Mouse (Mus musculus) inflammation-experienced regulatory T-cells (primary cell): ENCODE measurements around the gene Olfr1188. TPM values are rescaled to one million over a fixed set of nuclear protein-coding genes. Genes with fewer than 3 reads are reported as not detected.

Experiments used
- polyA plus RNA-seq, 2 experiments: library from polyadenylated mRNA; unstranded; fragments of 100-300 nt; shearing (Covaris generic); gene quantifications; one replicate each; pipeline ENCODE4 v1.2.1; 2017

The Olfr1188 gene
- under 1 TPM in 1 of 2 experiments, not detected in 1; 0.17 TPM for polyA plus RNA-seq

GRCm38 (mm10) chr2:88556635-88557034, at the start of gene Olfr1188:
Olfr1188 (plus strand) TSS chr2:88556935.

DNA sequence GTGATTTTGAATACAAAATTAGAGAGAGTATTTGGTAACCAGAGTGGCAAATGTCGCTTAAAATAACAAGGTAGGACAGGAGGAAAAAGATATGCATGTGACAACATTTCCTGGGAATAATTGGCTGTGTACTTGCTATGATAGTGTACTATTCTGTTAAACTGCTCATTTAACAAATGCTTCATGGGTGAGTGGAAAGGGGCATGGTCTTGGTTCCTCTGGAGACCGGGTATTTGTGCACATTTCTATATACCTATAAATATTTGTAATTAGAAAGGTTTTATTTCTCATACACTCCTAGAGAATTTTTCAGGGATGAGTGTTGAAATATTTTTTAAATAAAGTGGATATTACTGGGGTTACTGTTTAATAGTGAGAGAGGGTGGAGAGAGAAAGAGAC, 38.5 kb upstream of the Olfr1188 start, which contains the start of gene Olfr1186:
TSS of gene Olfr1186 (plus strand) at position 301 of the 400 bp plus-strand sequence.

DNA sequence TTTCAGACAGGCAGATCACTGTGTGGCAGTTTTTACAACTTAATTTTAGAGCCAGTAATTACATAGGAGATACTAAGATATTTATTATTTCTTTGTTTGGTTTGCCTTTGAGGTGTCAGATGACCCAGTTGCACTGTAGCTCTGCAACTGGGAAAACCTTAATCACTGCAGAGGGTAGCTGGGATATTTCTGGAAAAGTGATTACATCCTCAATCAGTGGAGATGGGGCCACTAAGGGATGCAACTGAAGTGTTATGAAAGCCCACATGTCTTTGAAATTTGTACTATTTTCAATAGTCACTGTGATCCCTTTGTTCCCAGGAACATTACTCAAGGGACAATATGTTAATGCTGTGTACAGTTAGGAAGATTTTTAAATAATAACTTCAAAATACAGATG, 29.4 kb downstream of the Olfr1188 start, which contains the start of gene Olfr1189:
TSS of gene Olfr1189 (plus strand) at position 301 of the 400 bp plus-strand sequence.

Other genes starting within 250 kb of the Olfr1188 start
- not detected for gene Olfr1174-ps, start 241.8 kb upstream of the Olfr1188 start, polyA plus RNA-seq
- gene Olfr1175-ps, start 229.7 kb upstream of the Olfr1188 start, polyA plus RNA-seq = under 1 TPM in 1 of 2 experiments, not detected in 1; 0.14 TPM
- under 1 TPM in 1 of 2 experiments, not detected in 1; 0.19 TPM for gene Olfr1176, start 220.2 kb upstream of the Olfr1188 start, polyA plus RNA-seq
- gene Olfr1177-ps, start 210.4 kb upstream of the Olfr1188 start, polyA plus RNA-seq = not detected
- under 1 TPM; 0.02 to 0.28 TPM for gene Olfr1178, start 169.9 kb upstream of the Olfr1188 start, polyA plus RNA-seq
- gene Olfr1179, start 150.5 kb upstream of the Olfr1188 start, polyA plus RNA-seq = not detected
- not detected for gene Olfr1180, start 137.8 kb upstream of the Olfr1188 start, polyA plus RNA-seq
- under 1 TPM in 1 of 2 experiments, not detected in 1; 0.16 TPM for gene Olfr1181, start 130.8 kb upstream of the Olfr1188 start, polyA plus RNA-seq
- gene Gm13757, start 107.8 kb upstream of the Olfr1188 start, polyA plus RNA-seq = under 1 TPM in 1 of 2 experiments, not detected in 1; 0.08 TPM
- gene Olfr1183, start 102.1 kb upstream of the Olfr1188 start, polyA plus RNA-seq = under 1 TPM in 1 of 2 experiments, not detected in 1; 0.35 TPM
- under 1 TPM in 1 of 2 experiments, not detected in 1; 0.64 TPM for gene Olfr1184, start 73.3 kb upstream of the Olfr1188 start, polyA plus RNA-seq
- under 1 TPM in 1 of 2 experiments, not detected in 1; 0.13 TPM for gene Olfr1185-ps1, start 63.6 kb upstream of the Olfr1188 start, polyA plus RNA-seq
- under 1 TPM in 1 of 2 experiments, not detected in 1; 0.12 TPM for gene Olfr1186, start 38.4 kb upstream of the Olfr1188 start, polyA plus RNA-seq
- gene Olfr1189, start 29.5 kb downstream of the Olfr1188 start, polyA plus RNA-seq = not detected
- gene Olfr1191-ps1, start 83.6 kb downstream of the Olfr1188 start, polyA plus RNA-seq = under 1 TPM in 1 of 2 experiments, not detected in 1; 0.34 TPM
- under 1 TPM in 1 of 2 experiments, not detected in 1; 0.21 TPM for gene Olfr1192-ps1, start 91.6 kb downstream of the Olfr1188 start, polyA plus RNA-seq
- gene Olfr1193, start 118.7 kb downstream of the Olfr1188 start, polyA plus RNA-seq = under 1 TPM; 0.16 to 0.23 TPM
- gene Olfr1195, start 132.3 kb downstream of the Olfr1188 start, polyA plus RNA-seq = under 1 TPM; 0.28 to 0.33 TPM
- gene Olfr1196, start 147.7 kb downstream of the Olfr1188 start, polyA plus RNA-seq = not detected
- 1 to 10 TPM in 1 of 2 experiments, not detected in 1; 1.5 TPM for gene Olfr1197, start 175.4 kb downstream of the Olfr1188 start, polyA plus RNA-seq
- gene Olfr1198, start 194.4 kb downstream of the Olfr1188 start, polyA plus RNA-seq = under 1 TPM in 1 of 2 experiments, not detected in 1; 0.12 TPM
- not detected for gene Olfr1199, start 203.5 kb downstream of the Olfr1188 start, polyA plus RNA-seq
- not detected for gene Olfr1200, start 213.6 kb downstream of the Olfr1188 start, polyA plus RNA-seq
- gene Olfr1201, start 236.1 kb downstream of the Olfr1188 start, polyA plus RNA-seq = not detected